In genomic region chr10:90688696-90689252, GRCm38 (mm10) we compare ENCODE assay signal across 14 mouse cellular contexts.
DNase-seq lines count a peak whose midpoint lies in the region; ATAC-seq lines count a peak whose summit lies in the region.
"Had no signal": no experiment of that assay in that cellular context is flagged by ENCODE, and none has a peak within 500 bp of the region (broad histone marks: within the 10 kb centered on the region; RNA-seq: fewer than 3 reads in every experiment).

No protein-coding gene starts in this region.

- no peak overlapping the region for H3K9ac ChIP-seq in midbrain, embryonic 15.5 days
- H3K9ac ChIP-seq: hindbrain, embryonic 13.5 days; limb, embryonic 15.5 days; stomach, embryonic 15.5 days had no signal

- intact Hi-C loops in gastrocnemius, postnatal 14 days (cut with DNase I; ENCODE audit: low total_unique reads) = loop anchor here (10.0 kb wide), 1 partner anchor 314 kb away; no protein-coding TSS in a partner anchor
- intact Hi-C loops in gastrocnemius, postnatal 36 days (cut with DNase I) = no loop called here

- H3K27ac ChIP-seq in midbrain, embryonic 10.5 days (replicated peaks) = no peak overlapping the region
- H3K27ac ChIP-seq in midbrain, embryonic 15.5 days = no peak overlapping the region
- H3K27ac ChIP-seq: hindbrain, embryonic 13.5 days; limb, embryonic 15.5 days; stomach, embryonic 15.5 days had no signal

- H3K36me3 ChIP-seq in midbrain, embryonic 10.5 days = no peaks in the 10 kb centered on the region
- no peaks in the 10 kb centered on the region for H3K36me3 ChIP-seq in midbrain, embryonic 15.5 days (replicated peaks)
- H3K36me3 ChIP-seq: hindbrain, embryonic 13.5 days; limb, embryonic 15.5 days; stomach, embryonic 15.5 days had no signal

- ATAC-seq in midbrain, embryonic 15.5 days (replicated peaks) = no peak

- H3K4me2 ChIP-seq in midbrain, embryonic 15.5 days = no peak overlapping the region
- H3K4me2 ChIP-seq: hindbrain, embryonic 13.5 days; limb, embryonic 15.5 days; stomach, embryonic 15.5 days had no signal

- H3K9me3 ChIP-seq in midbrain, embryonic 10.5 days (replicated peaks) = no peaks in the 10 kb centered on the region
- no peaks in the 10 kb centered on the region for H3K9me3 ChIP-seq in midbrain, embryonic 15.5 days
- H3K9me3 ChIP-seq: hindbrain, embryonic 13.5 days; limb, embryonic 15.5 days; stomach, embryonic 15.5 days had no signal

- H3K4me1 ChIP-seq in midbrain, embryonic 10.5 days = no peaks in the 10 kb centered on the region
- peaks cover 8% of the 10 kb centered on the region; the same call in 1 of the 2 replicates for H3K4me1 ChIP-seq in midbrain, embryonic 15.5 days
- H3K4me1 ChIP-seq: limb, embryonic 15.5 days; stomach, embryonic 15.5 days had no signal

- no peak overlapping the region for H3K4me3 ChIP-seq in midbrain, embryonic 10.5 days
- no peak overlapping the region for H3K4me3 ChIP-seq in midbrain, embryonic 15.5 days
- H3K4me3 ChIP-seq: hindbrain, embryonic 13.5 days; limb, embryonic 15.5 days; stomach, embryonic 15.5 days had no signal

- 75% methylated on average over 13 of the region's 13 CpGs for WGBS in midbrain, embryonic 10.5 days
- 78% methylated on average over 13 of the region's 13 CpGs for WGBS in midbrain, embryonic 15.5 days

- peak; percentile 9 for DNase-seq in adrenal gland, postnatal 14 days
- no peak for DNase-seq in adrenal gland, adult 8-10 months
- peak; percentile 8 for DNase-seq in gastrocnemius, postnatal 14 days
- DNase-seq in gastrocnemius, postnatal 36 days = no peak
- peak; percentile 8 for DNase-seq in midbrain, embryonic 10.5 days (ENCODE audit: low spot score)
- peak; percentile 42 to 50 for DNase-seq in cerebellum, postnatal 25 days
- no peak for DNase-seq in lung, adult 18-20 months
- DNase-seq: adrenal gland, postnatal 25 days; kidney, adult 9 months; thymus, adult 2 months had no signal

- H3K27me3 ChIP-seq in midbrain, embryonic 10.5 days (ENCODE audit: low read depth, poor library complexity, severe bottlenecking) = no peaks in the 10 kb centered on the region
- no peaks in the 10 kb centered on the region for H3K27me3 ChIP-seq in midbrain, embryonic 15.5 days (replicated peaks)
- H3K27me3 ChIP-seq: hindbrain, embryonic 13.5 days; limb, embryonic 15.5 days; stomach, embryonic 15.5 days had no signal

Comparison
In these comparisons a context has a peak if more than half of its experiments do, and no peak if none do; other contexts are left out.
1. DNase-seq: peak in adrenal gland, postnatal 14 days (single experiment), gastrocnemius, postnatal 14 days (single experiment), midbrain, embryonic 10.5 days (single experiment) and cerebellum, postnatal 25 days (2 of 2); none in adrenal gland, adult 8-10 months (single experiment), gastrocnemius, postnatal 36 days (0 of 2) and lung, adult 18-20 months (0 of 2).